Mouse (Mus musculus) heart, postnatal 36 days (tissue): ENCODE data around the gene Copa. TPM values are rescaled to one million over a fixed set of nuclear protein-coding genes. Genes with fewer than 3 reads are reported as not detected.

Source experiments
- total RNA-seq, 2 experiments: library from RNA; stranded (reverse); gene quantifications; 2 replicates each; pipeline ENCODE4 v1.2.3; 2021

Gene Copa
- total RNA-seq, 2 experiments from 2014 or later: 112 to 113 TPM

Other genes with a start within 250 kb of the Copa start
- 1 to 10 TPM; 3.0 to 3.1 TPM for gene Cd84, start 242.8 kb upstream of the Copa start, total RNA-seq
- gene Gm10521, start 186.9 kb upstream of the Copa start, total RNA-seq: under 1 TPM; 0.19 to 0.22 TPM
- gene Slamf6, start 165.0 kb upstream of the Copa start, total RNA-seq: under 1 TPM; 0.27 to 0.31 TPM
- gene Vangl2, start 54.1 kb upstream of the Copa start, total RNA-seq: 1 to 10 TPM; 2.3 to 3.1 TPM
- not detected for gene Nhlh1, start 25.0 kb upstream of the Copa start, total RNA-seq
- 10 to 100 TPM; 45.5 to 50.1 TPM for gene Ncstn, start 266 bp downstream of the Copa start, total RNA-seq
- gene Pex19, start 44.2 kb downstream of the Copa start, total RNA-seq: 100 to 1,000 TPM; 125 to 136 TPM
- gene Dcaf8, start 65.6 kb downstream of the Copa start, total RNA-seq: 100 to 1,000 TPM; 124 to 129 TPM
- gene Pea15a, start 124.3 kb downstream of the Copa start, total RNA-seq: 10 to 100 TPM; 59.1 to 65.0 TPM
- 1 to 10 TPM; 8.0 to 8.6 TPM for gene Casq1, start 137.3 kb downstream of the Copa start, total RNA-seq
- not detected for gene Atp1a4, start 175.9 kb downstream of the Copa start, total RNA-seq
- 10 to 100 TPM; 10.9 to 12.4 TPM for gene Igsf8, start 179.1 kb downstream of the Copa start, total RNA-seq
- 100 to 1,000 TPM; 604 to 624 TPM for gene Atp1a2, start 215.5 kb downstream of the Copa start, total RNA-seq
- not detected for gene Kcnj9, start 246.8 kb downstream of the Copa start, total RNA-seq